Mouse (Mus musculus) Patski (cell line): Measurements from ENCODE around the gene Brk1. TPM values are rescaled to one million over a fixed set of nuclear protein-coding genes. Genes with fewer than 3 reads are reported as not detected.

ENCODE experiments used
- ATAC-seq: fragments of 100-300 bp; one replicate; pipeline ENCODE4 v1.8.0; 2021
- CTCF ChIA-PET: fragments of 350-600 bp; sonication (Branson Sonifier 250); formaldehyde crosslinking; loops from one replicate; lab custom pipeline; 2022; ENCODE audit warnings: inconsistent platforms; lab: Charles Lee
- POLR2A ChIA-PET: fragments of 350-600 bp; sonication (Branson Sonifier 250); formaldehyde crosslinking; loops from one replicate; lab custom pipeline; 2022; ENCODE audit warnings: antibody characterized with exemption, inconsistent platforms; lab: Charles Lee
- DNase-seq: peaks from one replicate; pipeline ENCODE4 v3.0.0-alpha.2; 2011; ENCODE audit warnings: low read depth, low spot score
- H3K27me3 ChIP-seq: fragments of 371-371 bp; one replicate; pipeline ENCODE4 v1.5.1; 2021
- CTCF ChIP-seq: fragments of 100-300 bp; IDR thresholded peaks from one replicate; pipeline ENCODE4 v1.5.1; 2021
- in situ Hi-C: fragments of 300-500 bp; cut with MboI; formaldehyde crosslinking; loops from 3 replicates; pipeline ENCODE4 v1.11.1; 2018; ENCODE audit warnings: low pct_unique_long_range_greater_than_20kb, mixed read lengths
- polyA plus RNA-seq: library from polyadenylated mRNA; unstranded; gene quantifications from one replicate; pipeline ENCODE4 v1.2.3, GENCODE M21; 2021

Gene Brk1
- polyA plus RNA-seq, 1 experiment from 2014 or later = 167 TPM

- ChIA-PET CTCF (interaction anchor here (1.2 kb wide), 1 partner anchor 16 kb away, joined by 3 read pairs; no protein-coding TSS in a partner anchor), POLR2A (interaction anchor here (0.6 kb wide), 1 partner anchor 11 kb away, joined by 3 read pairs; no protein-coding TSS in a partner anchor)
- DNase-seq (no peak), ATAC-seq (no peak)
- no peak for TF ChIP-seq CTCF
- in situ Hi-C loops = no loop called here
- H3K27me3 ChIP-seq = no peaks in the 10 kb centered on the region
These were observed 39.4 kb downstream of the Brk1 start for GRCm38 (mm10) chr6:113643967-113644366.

- ChIA-PET CTCF (interaction anchor here (1.0 to 1.8 kb wide), 4 partner anchors 9 to 37 kb away, joined by 3 to 7 read pairs (median 4); no protein-coding TSS in a partner anchor), POLR2A (no interaction called here)
- ATAC-seq (no peak), DNase-seq (no peak)
- in situ Hi-C loops = no loop called here
- H3K27me3 ChIP-seq = no peaks in the 10 kb centered on the region
- TF ChIP-seq CTCF = no peak
These were observed 40.2 kb downstream of the Brk1 start for GRCm38 (mm10) chr6:113644808-113645207.

- no peak for DNase-seq
- H3K27me3 ChIP-seq = no peaks in the 10 kb centered on the region
- TF ChIP-seq CTCF = no peak
- ChIA-PET POLR2A (no interaction called here), CTCF (no interaction called here)
- in situ Hi-C loops = no loop called here
- ATAC-seq = no peak
These were observed 45.0 kb downstream of the Brk1 start for GRCm38 (mm10) chr6:113649346-113650196.

- ATAC-seq = no peak
- ChIA-PET CTCF (no interaction called here), POLR2A (no interaction called here)
- no peak for DNase-seq
- in situ Hi-C loops = no loop called here
- TF ChIP-seq CTCF = no peak
- no peaks in the 10 kb centered on the region for H3K27me3 ChIP-seq
These were observed 45.6 kb downstream of the Brk1 start for GRCm38 (mm10) chr6:113650197-113650640.

- H3K27me3 ChIP-seq = no peaks in the 10 kb centered on the region
- ChIA-PET CTCF (no interaction called here), POLR2A (no interaction called here)
- no peak for TF ChIP-seq CTCF
- no peak for DNase-seq
- no peak for ATAC-seq
- in situ Hi-C loops = no loop called here
These were observed 47.1 kb downstream of the Brk1 start for GRCm38 (mm10) chr6:113651626-113652025.

GRCm38 (mm10) chr6:113653551-113653950 lies 49.0 kb downstream of the Brk1 start:
- no peak for TF ChIP-seq CTCF
- DNase-seq (no peak), ATAC-seq (no peak)
- ChIA-PET CTCF (interaction anchor here (0.9 kb wide), 1 partner anchor 9 kb away, joined by 5 read pairs; no protein-coding TSS in a partner anchor), POLR2A (no interaction called here)
- in situ Hi-C loops = no loop called here
- no peaks in the 10 kb centered on the region for H3K27me3 ChIP-seq

GRCm38 (mm10) chr6:113654102-113654501 lies 49.5 kb downstream of the Brk1 start:
- H3K27me3 ChIP-seq = no peaks in the 10 kb centered on the region
- POLR2A ChIA-PET = interaction anchor here (1.1 kb wide), 1 partner anchor 10 kb away, joined by 3 read pairs; no protein-coding TSS in a partner anchor
- in situ Hi-C loops = no loop called here
- TF ChIP-seq CTCF = no peak
- ATAC-seq (no peak), DNase-seq (no peak)
- CTCF ChIA-PET = interaction anchor here (0.9 to 1.6 kb wide), 2 partner anchors 9 to 16 kb away, joined by 5 to 6 read pairs; partner anchors contain the start of gene Irak2

GRCm38 (mm10) chr6:113654753-113655397 lies 50.3 kb downstream of the Brk1 start:
- in situ Hi-C loops = no loop called here
- POLR2A ChIA-PET = interaction anchor here (1.1 kb wide), 1 partner anchor 11 kb away, joined by 3 read pairs; no protein-coding TSS in a partner anchor
- DNase-seq (no peak), ATAC-seq (no peak)
- CTCF ChIA-PET = interaction anchor here (0.9 to 1.6 kb wide), 2 partner anchors 16 to 19 kb away, joined by 3 to 6 read pairs; partner anchors contain the start of gene Irak2
- H3K27me3 ChIP-seq = no peaks in the 10 kb centered on the region
- TF ChIP-seq CTCF = no peak

GRCm38 (mm10) chr6:113655475-113655874 lies 50.9 kb downstream of the Brk1 start:
- TF ChIP-seq CTCF = no peak
- ATAC-seq (no peak), DNase-seq (no peak)
- in situ Hi-C loops = no loop called here
- H3K27me3 ChIP-seq = no peaks in the 10 kb centered on the region
- POLR2A ChIA-PET = no interaction called here
- CTCF ChIA-PET = interaction anchor here (0.9 to 1.6 kb wide), 2 partner anchors 17 to 19 kb away, joined by 3 to 6 read pairs; partner anchors contain the start of gene Irak2

- ATAC-seq = no peak
- no peak for TF ChIP-seq CTCF
- in situ Hi-C loops = no loop called here
- CTCF ChIA-PET = no interaction called here
- no peak for DNase-seq
- POLR2A ChIA-PET = no interaction called here
- no peaks in the 10 kb centered on the region for H3K27me3 ChIP-seq
These were observed 52.3 kb downstream of the Brk1 start for GRCm38 (mm10) chr6:113656847-113657246.
